Mouse (Mus musculus): ENCODE results near the gene Car12. TPM values are rescaled to one million over a fixed set of nuclear protein-coding genes. Genes with fewer than 3 reads are reported as not detected.
"Not testable (repeated sequence)": the region's sequence is repeated elsewhere in the genome, so short reads cannot be mapped to it uniquely, and the experiment has no call there.

Gene Car12
- polyA plus RNA-seq, 1 experiment from 2014 or later = 0.61 TPM

DNA sequence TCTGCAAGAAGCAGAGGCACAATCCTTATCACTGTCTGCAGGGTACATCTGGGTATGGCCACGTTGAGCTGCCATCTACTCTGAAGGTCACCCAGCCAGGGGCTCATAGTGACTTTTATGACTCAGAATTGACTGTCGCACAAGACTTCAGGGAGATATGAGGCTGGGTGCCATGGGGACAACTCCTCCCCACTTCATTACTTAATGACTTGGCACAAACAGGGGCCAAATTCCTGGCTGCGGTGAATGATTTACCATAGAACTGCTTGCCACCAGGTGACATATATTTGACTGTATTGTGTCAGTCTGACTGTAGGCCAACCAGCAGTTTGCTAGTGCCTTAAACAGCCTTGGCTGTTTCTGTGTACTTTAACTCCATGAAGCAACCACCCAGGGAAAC, 55.8 kb downstream of the Car12 start:
- Histone ChIP-seq H3K4me3 (no peak overlapping the region), H3K27ac (ENCODE audit: poor library complexity, severe bottlenecking) (no peak overlapping the region), H3K9me3 (replicated peaks) (no peaks in the 10 kb centered on the region), H3K4me1 (replicated peaks) (no peaks in the 10 kb centered on the region), H3K9ac (no peak overlapping the region), H3K4me2 (no peak overlapping the region), H3K27me3 (replicated peaks) (no peaks in the 10 kb centered on the region), H3K36me3 (no peaks in the 10 kb centered on the region)
- ATAC-seq (ENCODE audit: insufficient number of reproducible peaks, low FRiP score) = no peak
- 70% methylated on average over 3 of the region's 3 CpGs for WGBS

DNA sequence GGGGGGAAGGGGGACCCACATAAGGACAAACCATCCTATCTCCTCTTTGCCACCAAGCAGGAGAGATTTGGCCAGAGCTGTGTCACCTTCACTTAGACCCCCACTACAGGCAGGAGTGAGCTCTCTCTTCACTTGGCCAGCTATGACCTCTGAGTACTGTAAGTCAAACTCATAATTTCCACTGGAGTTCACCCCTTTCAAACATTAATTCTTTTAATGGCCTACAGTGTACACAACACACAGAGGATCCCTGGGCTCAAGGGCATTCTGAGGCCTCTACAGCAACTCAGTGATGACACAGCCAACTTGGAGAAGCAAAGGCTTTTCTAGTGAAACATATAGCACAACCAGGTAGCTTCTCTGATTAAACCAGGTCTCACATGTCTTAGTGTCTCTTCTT, 57.2 kb downstream of the Car12 start:
- no peak overlapping the region for H3K4me3 ChIP-seq
- no peaks in the 10 kb centered on the region for H3K27me3 ChIP-seq (replicated peaks)
- no peak overlapping the region for H3K27ac ChIP-seq (ENCODE audit: poor library complexity, severe bottlenecking)
- no peaks in the 10 kb centered on the region for H3K9me3 ChIP-seq (replicated peaks)
- no peak overlapping the region for H3K4me2 ChIP-seq
- H3K9ac ChIP-seq = no peak overlapping the region
- no peaks in the 10 kb centered on the region for H3K4me1 ChIP-seq (replicated peaks)
- no peak for ATAC-seq (ENCODE audit: insufficient number of reproducible peaks, low FRiP score)
- no peaks in the 10 kb centered on the region for H3K36me3 ChIP-seq

DNA sequence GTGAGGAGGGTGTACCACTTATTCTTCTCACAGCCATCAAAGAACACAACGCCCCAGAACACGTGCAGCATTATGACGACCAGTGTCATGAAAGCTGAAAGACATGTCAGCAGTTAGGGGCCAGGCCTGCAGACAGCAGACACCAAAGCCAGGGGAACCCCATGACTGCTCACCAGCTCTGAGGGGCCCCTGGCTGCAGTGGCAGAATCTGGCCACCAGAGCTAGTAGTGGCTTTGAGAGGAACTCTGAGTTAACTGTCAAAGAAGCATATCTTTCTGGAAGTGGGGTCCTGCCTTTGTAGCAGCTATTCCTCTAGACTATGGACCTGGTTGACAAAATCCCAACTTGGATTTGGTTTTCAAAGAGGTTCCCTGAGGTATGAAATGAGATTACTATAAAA, 71.1 kb downstream of the Car12 start:
- not testable (repeated sequence) for H3K36me3 ChIP-seq; H3K27ac ChIP-seq (ENCODE audit: poor library complexity, severe bottlenecking); ATAC-seq (ENCODE audit: insufficient number of reproducible peaks, low FRiP score); H3K9me3 ChIP-seq (replicated peaks); H3K9ac ChIP-seq; H3K4me2 ChIP-seq; H3K4me1 ChIP-seq (replicated peaks); H3K4me3 ChIP-seq; H3K27me3 ChIP-seq (replicated peaks)
- WGBS = 83% methylated on average over 1 of the region's 3 CpGs

DNA sequence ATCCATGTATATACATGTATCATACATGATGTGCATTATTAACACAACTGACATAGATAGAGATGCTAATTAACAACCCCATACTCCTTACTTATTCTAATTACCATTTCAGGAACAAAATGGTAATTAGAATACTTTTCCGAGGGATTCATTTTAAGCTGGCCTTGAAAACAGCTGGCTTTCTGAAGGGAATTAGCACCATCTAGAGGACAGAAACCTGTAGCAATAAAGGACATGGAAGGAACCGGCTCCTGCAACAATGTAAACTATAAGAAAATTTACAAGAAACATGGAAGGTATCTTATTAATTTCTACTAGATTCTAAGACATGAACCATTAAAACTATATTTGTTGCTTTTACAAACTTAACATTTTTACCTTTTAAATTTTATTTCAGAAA, 74.3 kb downstream of the Car12 start:
- no peaks in the 10 kb centered on the region for H3K27me3 ChIP-seq (replicated peaks)
- no peak overlapping the region for H3K4me2 ChIP-seq
- peaks cover 10% of the 10 kb centered on the region for H3K36me3 ChIP-seq
- no peak for ATAC-seq (ENCODE audit: insufficient number of reproducible peaks, low FRiP score)
- H3K4me1 ChIP-seq (replicated peaks) = no peaks in the 10 kb centered on the region
- H3K9ac ChIP-seq = no peak overlapping the region
- no peak overlapping the region for H3K27ac ChIP-seq (ENCODE audit: poor library complexity, severe bottlenecking)
- 18% methylated on average over 2 of the region's 2 CpGs for WGBS
- no peaks in the 10 kb centered on the region for H3K9me3 ChIP-seq (replicated peaks)
- no peak overlapping the region for H3K4me3 ChIP-seq

DNA sequence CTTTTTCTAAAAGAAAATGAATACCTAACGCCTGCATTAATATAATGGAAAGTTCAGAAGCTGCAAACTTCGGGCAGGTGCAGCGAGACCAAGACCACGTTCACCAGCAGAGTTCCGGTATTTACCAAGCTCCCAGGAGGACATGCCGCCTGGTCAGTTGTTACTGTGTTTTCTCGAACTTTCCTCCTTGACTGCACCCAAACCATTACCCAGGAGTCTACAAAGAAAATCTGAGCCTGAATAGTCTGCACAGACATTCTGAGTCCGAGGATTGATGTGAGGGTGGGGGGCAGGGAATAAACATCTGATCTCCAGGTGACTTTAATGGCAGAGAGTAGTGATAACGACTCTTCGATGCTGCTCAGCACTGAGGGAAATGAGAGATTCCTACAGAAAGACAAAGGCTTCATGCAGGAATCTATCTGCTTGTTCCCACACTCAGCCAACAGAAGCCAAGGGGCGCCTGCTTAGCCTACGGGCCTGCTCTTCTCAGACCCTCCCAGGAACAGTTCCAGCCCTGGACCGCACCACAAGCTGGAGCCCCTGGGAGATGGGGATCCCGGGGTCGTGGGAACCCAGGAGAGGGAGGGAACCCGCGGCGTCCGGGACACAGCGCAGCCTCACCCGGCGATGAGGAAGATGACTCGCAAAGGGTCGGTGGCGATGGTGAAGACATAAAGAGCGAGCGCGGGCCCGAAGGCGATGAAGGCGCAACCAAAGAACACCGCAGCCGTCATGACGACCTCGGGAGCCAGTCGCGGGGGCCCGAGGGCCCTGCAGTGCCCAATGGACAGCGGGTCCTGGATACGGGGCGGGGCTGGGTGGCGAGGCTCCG, 81.4 kb downstream of the Car12 start:
- H3K4me3 ChIP-seq = peak overlapping the region; percentile 70
- H3K27ac ChIP-seq (ENCODE audit: poor library complexity, severe bottlenecking) = peak overlapping the region; percentile 95
- H3K4me1 ChIP-seq (replicated peaks) = peaks cover 5% of the 10 kb centered on the region; the same call in 1 of the 2 replicates
- H3K9me3 ChIP-seq (replicated peaks) = no peaks in the 10 kb centered on the region
- ATAC-seq (ENCODE audit: insufficient number of reproducible peaks, low FRiP score) = peak; percentile 9
- no peaks in the 10 kb centered on the region for H3K27me3 ChIP-seq (replicated peaks)
- peaks cover 7% of the 10 kb centered on the region for H3K36me3 ChIP-seq
- 2% methylated on average over 43 of the region's 43 CpGs for WGBS
- peak overlapping the region; percentile 87 for H3K4me2 ChIP-seq
- peak overlapping the region; percentile 78 for H3K9ac ChIP-seq

DNA sequence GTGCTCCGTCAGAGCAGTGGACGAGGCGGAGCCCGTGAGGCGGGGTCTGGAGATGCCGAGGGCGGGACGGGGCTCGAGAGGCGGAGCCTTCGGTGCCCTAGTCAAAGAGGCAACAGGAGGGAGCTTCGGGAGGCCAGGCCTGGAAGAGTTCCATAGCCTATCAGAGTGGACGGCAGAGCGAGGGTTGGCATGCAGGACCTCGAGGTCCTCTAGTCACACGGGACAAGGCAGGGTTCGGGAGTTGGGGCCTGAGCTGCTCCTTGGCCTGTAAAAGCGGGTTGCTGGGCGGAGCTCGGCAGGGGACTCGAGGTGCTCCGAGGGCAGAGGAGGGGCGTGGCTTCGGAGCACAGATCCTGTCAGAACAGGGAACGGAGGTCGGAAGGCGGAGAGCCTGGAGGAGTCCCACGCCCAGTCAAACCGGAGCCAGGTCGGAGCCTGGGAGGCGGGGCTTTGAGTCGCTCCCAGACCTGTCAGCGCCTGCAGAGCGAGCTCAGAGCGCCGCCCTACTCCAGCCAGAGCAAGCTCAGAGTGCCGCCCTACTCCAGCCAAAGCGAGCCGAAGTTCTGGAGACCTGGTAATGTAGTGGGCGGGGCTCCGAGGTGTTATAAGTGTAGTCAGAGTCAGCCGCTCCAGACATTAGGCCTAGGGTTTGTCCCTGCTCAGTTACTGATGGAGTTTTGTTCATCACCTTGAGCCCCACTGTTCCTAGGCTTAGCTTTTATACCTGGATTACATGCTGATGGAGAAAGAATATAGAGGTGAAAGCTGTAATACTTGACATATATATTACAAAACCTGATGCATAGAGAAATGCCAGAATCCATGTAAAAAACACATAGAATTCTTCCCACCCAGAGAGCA, 82.2 kb downstream of the Car12 start, which contains the start of gene Aph1b:
TSS of gene Aph1b (minus strand) at position 27 of the 861 bp plus-strand sequence.
- Histone ChIP-seq H3K36me3 (no peaks in the 10 kb centered on the region), H3K4me3 (peak within 1 kb of the TSS; percentile 70), H3K4me2 (peak within 1 kb of the TSS; percentile 87), H3K27me3 (replicated peaks) (no peaks in the 10 kb centered on the region), H3K27ac (ENCODE audit: poor library complexity, severe bottlenecking) (peak within 1 kb of the TSS; percentile 95), H3K9ac (peak within 1 kb of the TSS; percentile 78), H3K9me3 (replicated peaks) (no peaks in the 10 kb centered on the region), H3K4me1 (replicated peaks) (peaks cover 5% of the 10 kb centered on the region; the same call in 1 of the 2 replicates)
- ATAC-seq (ENCODE audit: insufficient number of reproducible peaks, low FRiP score) = peak; percentile 99
- WGBS = under 1% methylated on average over 42 of the region's 42 CpGs

DNA sequence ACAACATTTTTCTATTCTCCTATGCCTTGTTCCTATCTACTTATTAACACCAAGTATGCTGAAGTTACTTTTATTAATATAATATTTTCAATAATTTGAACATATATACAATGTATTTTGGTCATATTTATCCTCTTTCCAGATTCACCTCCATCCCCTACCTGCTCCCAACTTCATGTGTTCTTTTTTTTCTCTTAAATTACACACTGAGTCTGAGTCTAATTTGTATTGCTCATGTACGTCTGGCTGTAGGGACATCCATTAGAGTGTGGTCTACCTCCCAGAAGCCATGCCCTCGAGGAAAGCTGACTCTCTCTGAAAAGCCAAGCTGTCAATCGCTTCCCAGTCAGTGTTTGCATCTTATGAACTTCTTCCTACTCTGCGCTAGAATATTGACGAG, 83.3 kb downstream of the Car12 start, which contains the start of gene Gm10647:
TSS of gene Gm10647 (plus strand) at position 301 of the 400 bp plus-strand sequence.
- Histone ChIP-seq H3K4me3 (peak within 1 kb of the TSS; percentile 70), H3K9ac (peak within 1 kb of the TSS; percentile 65; the same call in 1 of the 2 replicates), H3K27ac (ENCODE audit: poor library complexity, severe bottlenecking) (peak within 1 kb of the TSS; percentile 95; the same call in 1 of the 2 replicates), H3K4me1 (replicated peaks) (peaks cover 7% of the 10 kb centered on the region; the same call in 1 of the 2 replicates), H3K9me3 (replicated peaks) (no peaks in the 10 kb centered on the region), H3K4me2 (peak within 1 kb of the TSS; percentile 87), H3K27me3 (replicated peaks) (no peaks in the 10 kb centered on the region), H3K36me3 (no peaks in the 10 kb centered on the region)
- ATAC-seq (ENCODE audit: insufficient number of reproducible peaks, low FRiP score) = no peak
- 78% methylated on average over 5 of the region's 5 CpGs for WGBS

DNA sequence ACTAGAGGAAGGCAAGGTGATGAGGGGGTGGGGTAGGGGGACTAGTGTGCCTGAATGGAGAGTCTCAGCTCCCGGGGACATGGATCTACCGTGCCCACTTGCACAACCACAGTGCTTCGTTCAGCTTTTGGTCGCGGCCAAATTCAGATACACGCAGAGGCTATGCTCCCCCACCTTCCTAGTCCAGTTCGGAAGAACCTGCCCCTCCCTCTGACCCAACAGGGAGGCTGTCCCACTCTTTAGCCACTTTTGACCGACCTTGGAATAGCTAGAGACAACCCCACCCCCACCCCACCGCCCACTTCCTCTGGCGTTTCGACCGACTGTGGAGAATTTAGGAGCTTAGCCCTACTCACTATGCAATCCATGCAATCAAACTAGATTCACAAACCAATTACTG, 88.5 kb downstream of the Car12 start:
- no peak for ATAC-seq (ENCODE audit: insufficient number of reproducible peaks, low FRiP score)
- Histone ChIP-seq H3K9ac (no peak overlapping the region), H3K36me3 (no peaks in the 10 kb centered on the region), H3K27me3 (replicated peaks) (peaks cover 18% of the 10 kb centered on the region), H3K4me1 (replicated peaks) (peaks cover 13% of the 10 kb centered on the region), H3K4me2 (peak overlapping the region; percentile 48), H3K9me3 (replicated peaks) (no peaks in the 10 kb centered on the region), H3K4me3 (peak overlapping the region; percentile 16; the same call in 1 of the 2 replicates), H3K27ac (ENCODE audit: poor library complexity, severe bottlenecking) (no peak overlapping the region)
- 42% methylated on average over 12 of the region's 12 CpGs for WGBS

DNA sequence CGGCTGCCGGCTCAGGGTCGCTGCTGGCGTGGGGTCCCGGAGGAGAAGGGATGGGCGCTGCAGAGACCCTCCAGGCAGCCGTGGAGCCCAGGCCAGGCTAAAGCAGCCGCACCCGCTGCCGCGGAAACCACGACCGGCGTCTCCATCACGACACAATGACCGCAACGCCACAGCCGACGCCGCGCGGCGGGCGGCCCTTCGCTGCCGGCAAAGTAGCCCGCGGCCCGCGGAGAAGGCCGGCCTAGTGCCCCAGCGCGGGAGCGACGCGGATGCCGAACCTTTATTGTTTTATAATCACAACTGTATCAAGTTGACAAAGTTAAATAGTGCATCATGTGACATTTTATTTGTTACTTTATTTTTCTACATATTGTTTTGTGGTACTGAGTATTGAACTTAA, 92.5 kb downstream of the Car12 start:
- Histone ChIP-seq H3K4me2 (peak overlapping the region; percentile 72), H3K9ac (peak overlapping the region; percentile 58; the same call in 1 of the 2 replicates), H3K4me1 (replicated peaks) (peaks cover 13% of the 10 kb centered on the region), H3K27me3 (replicated peaks) (peaks cover 25% of the 10 kb centered on the region), H3K4me3 (peak overlapping the region; percentile 43)
- H3K9me3 ChIP-seq (replicated peaks); ATAC-seq (ENCODE audit: insufficient number of reproducible peaks, low FRiP score); H3K36me3 ChIP-seq; H3K27ac ChIP-seq (ENCODE audit: poor library complexity, severe bottlenecking): not testable (repeated sequence)
- WGBS = 8% methylated on average over 31 of the region's 37 CpGs

DNA sequence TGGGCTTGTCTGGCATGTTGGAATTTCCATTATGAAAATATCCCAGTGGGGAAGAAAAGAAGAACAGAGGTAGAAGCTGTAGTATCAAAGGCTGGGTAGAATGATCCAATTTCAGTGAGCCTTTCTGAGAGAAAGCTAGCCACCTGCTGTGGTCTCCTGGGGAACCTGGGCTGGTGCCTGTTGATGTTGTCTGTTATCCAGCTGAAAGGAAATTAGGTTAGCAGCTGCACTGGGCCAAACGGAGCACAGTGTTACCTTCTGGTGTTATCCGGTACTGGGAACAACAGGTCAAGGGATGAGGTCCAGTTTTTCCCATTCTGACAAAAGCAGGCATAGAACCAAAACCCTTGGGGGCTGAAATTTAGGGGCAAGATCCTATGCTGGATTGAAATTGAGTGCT, 99.9 kb downstream of the Car12 start:
- no peak for ATAC-seq (ENCODE audit: insufficient number of reproducible peaks, low FRiP score)
- Histone ChIP-seq H3K4me3 (no peak overlapping the region), H3K4me1 (replicated peaks) (peaks cover 7% of the 10 kb centered on the region), H3K27me3 (replicated peaks) (no peaks in the 10 kb centered on the region), H3K9ac (no peak overlapping the region), H3K4me2 (no peak overlapping the region), H3K36me3 (no peaks in the 10 kb centered on the region), H3K9me3 (replicated peaks) (no peaks in the 10 kb centered on the region), H3K27ac (ENCODE audit: poor library complexity, severe bottlenecking) (no peak overlapping the region)
- WGBS = 25% methylated on average over 2 of the region's 2 CpGs

Measured in heart, embryonic 12.5 days (tissue).